In genomic region chr13:49644731-49645529, GRCm38 (mm10) we compare ENCODE assay signal across 8 mouse cellular contexts. TPM values are rescaled to one million over a fixed set of nuclear protein-coding genes. Genes with fewer than 3 reads are reported as not detected.
DNase-seq lines count a peak whose midpoint lies in the region; ATAC-seq and TF ChIP-seq lines count a peak whose summit lies in the region.

No protein-coding gene starts in this region.

- no peaks in the 10 kb centered on the region for H3K36me3 ChIP-seq in limb, embryonic 13.5 days
- H3K36me3 ChIP-seq in limb, embryonic 10.5 days: 0 out of 2 replicates have a peak, but pooled peaks cover 7% of the 10 kb centered on the region

- H3K27ac ChIP-seq in cerebellum, adult 2 months (ENCODE audit: insufficient read depth, low read length): no peak overlapping the region
- peak overlapping the region; percentile 39; the same call in 1 of the 2 replicates for H3K27ac ChIP-seq in limb, embryonic 13.5 days
- H3K27ac ChIP-seq in limb, embryonic 10.5 days: no peak overlapping the region

- ATAC-seq in limb, embryonic 13.5 days (ENCODE audit: low FRiP score, low read depth): 0 out of 2 replicates have a peak, but pooled peaks have one; percentile 36
- ATAC-seq in megakaryocyte, adult 5-6 weeks (ENCODE audit: poor library complexity, severe bottlenecking): no peak

- 66% methylated on average over 2 of the region's 2 CpGs for WGBS in cerebellum, adult 2 months
- WGBS in limb, embryonic 13.5 days: 79% methylated on average over 2 of the region's 2 CpGs
- WGBS in limb, embryonic 10.5 days: 91% methylated on average over 2 of the region's 2 CpGs

- no peaks in the 10 kb centered on the region for H3K27me3 ChIP-seq in cerebellum, adult 2 months (ENCODE audit: control insufficient read depth, insufficient read depth, low read length)
- no peaks in the 10 kb centered on the region for H3K27me3 ChIP-seq in limb, embryonic 13.5 days
- no peaks in the 10 kb centered on the region for H3K27me3 ChIP-seq in limb, embryonic 10.5 days (ENCODE audit: low read depth, poor library complexity, severe bottlenecking)

- no peak for DNase-seq in cerebellum, adult 2 months
- DNase-seq in cerebellum, adult 8-10 months: no peak
- DNase-seq in limb, embryonic 10.5 days (ENCODE audit: low spot score): no peak
- DNase-seq in heart, postnatal 4 days: peak; percentile 19
- peak; percentile 65 for DNase-seq in retina, embryonic 14.5 days (ENCODE audit: low spot score)
- DNase-seq in gastrocnemius, postnatal 25 days: no peak

- H3K4me1 ChIP-seq in cerebellum, adult 2 months (ENCODE audit: control insufficient read depth, insufficient read depth, low read length): no peaks in the 10 kb centered on the region
- peaks cover 3% of the 10 kb centered on the region; the same call in 1 of the 2 replicates for H3K4me1 ChIP-seq in limb, embryonic 13.5 days
- no peaks in the 10 kb centered on the region for H3K4me1 ChIP-seq in limb, embryonic 10.5 days

- H3K4me2 ChIP-seq in limb, embryonic 13.5 days (replicated peaks): no peak overlapping the region

- TF ChIP-seq POLR2A in cerebellum, adult 2 months (IDR thresholded peaks at IDR 0.05; ENCODE audit: borderline replicate concordance, insufficient read depth, low read length): no peak

- peak; percentile 21; the same call in 1 of the 2 replicates for TF ChIP-seq CTCF in cerebellum, adult 2 months (IDR thresholded peaks at IDR 0.05; ENCODE audit: borderline replicate concordance, insufficient read depth, low read depth, low read length)

- no peak overlapping the region for H3K4me3 ChIP-seq in cerebellum, adult 2 months (replicated peaks; ENCODE audit: insufficient read depth, low read depth, low read length)
- H3K4me3 ChIP-seq in limb, embryonic 13.5 days: no peak overlapping the region
- H3K4me3 ChIP-seq in limb, embryonic 10.5 days: no peak overlapping the region

- H3K9ac ChIP-seq in limb, embryonic 13.5 days: no peak overlapping the region

- H3K9me3 ChIP-seq in limb, embryonic 13.5 days: no peaks in the 10 kb centered on the region
- no peaks in the 10 kb centered on the region for H3K9me3 ChIP-seq in limb, embryonic 10.5 days (replicated peaks)

RNA-seq across cellular contexts. Expression of gene Cenpp, which starts 7.7 kb away (rescaled TPM):
- 0.98 and 1.2 TPM in 2 replicates for polyA plus RNA-seq in cerebellum, adult 2 months (2012; rRNA removed)
- 24.3 and 30.9 TPM in 2 replicates for polyA plus RNA-seq in limb, embryonic 13.5 days (2015; fragmentation: Nextera tagmentation; extraction: Ambion mirVana)
- 34.0 and 37.7 TPM in 2 replicates for polyA plus RNA-seq in limb, embryonic 10.5 days (2016; fragmentation: Nextera tagmentation; extraction: Ambion mirVana)
- total RNA-seq in heart, postnatal 4 days (2021): 10 to 100 TPM; 16.1 to 17.0 TPM
- under 1 TPM; 0.78 to 0.92 TPM for total RNA-seq in gastrocnemius, postnatal 25 days (2021)
- 21.0 and 23.3 TPM in 2 replicates for total RNA-seq in megakaryocyte, adult 5-6 weeks (2015)
- 16.5 and 18.7 TPM in 2 replicates for total RNA-seq in megakaryocyte, adult 5-6 weeks (2017)

RNA-seq across cellular contexts. Expression of gene Nol8, which starts 7.9 kb away (rescaled TPM):
- polyA plus RNA-seq in cerebellum, adult 2 months (2012; rRNA removed): 10.1 and 10.7 TPM in 2 replicates
- polyA plus RNA-seq in limb, embryonic 13.5 days (2015; fragmentation: Nextera tagmentation; extraction: Ambion mirVana): 18.7 and 19.0 TPM in 2 replicates
- 19.4 and 20.7 TPM in 2 replicates for polyA plus RNA-seq in limb, embryonic 10.5 days (2016; fragmentation: Nextera tagmentation; extraction: Ambion mirVana)
- total RNA-seq in heart, postnatal 4 days (2021): 10 to 100 TPM; 13.7 to 14.5 TPM
- 10 to 100 TPM in 1 of 2 experiments, 1 to 10 TPM in 1; 8.4 to 10.8 TPM for total RNA-seq in gastrocnemius, postnatal 25 days (2021)
- total RNA-seq in megakaryocyte, adult 5-6 weeks (2015): 15.8 and 18.0 TPM in 2 replicates
- total RNA-seq in megakaryocyte, adult 5-6 weeks (2017): 16.6 and 17.3 TPM in 2 replicates

RNA-seq across cellular contexts. Expression of gene Iars, which starts 37.0 kb away (rescaled TPM):
- polyA plus RNA-seq in cerebellum, adult 2 months (2012; rRNA removed): 45.5 and 46.4 TPM in 2 replicates
- polyA plus RNA-seq in limb, embryonic 13.5 days (2015; fragmentation: Nextera tagmentation; extraction: Ambion mirVana): 66.0 and 71.3 TPM in 2 replicates
- 106 and 117 TPM in 2 replicates for polyA plus RNA-seq in limb, embryonic 10.5 days (2016; fragmentation: Nextera tagmentation; extraction: Ambion mirVana)
- 10 to 100 TPM; 58.9 to 64.4 TPM for total RNA-seq in heart, postnatal 4 days (2021)
- total RNA-seq in gastrocnemius, postnatal 25 days (2021): 10 to 100 TPM; 55.4 to 66.6 TPM
- 29.0 and 31.8 TPM in 2 replicates for total RNA-seq in megakaryocyte, adult 5-6 weeks (2015)
- total RNA-seq in megakaryocyte, adult 5-6 weeks (2017): 31.5 and 33.1 TPM in 2 replicates

RNA-seq across cellular contexts. Expression of gene Ogn, which starts 37.1 kb away (rescaled TPM):
- polyA plus RNA-seq in cerebellum, adult 2 months (2012; rRNA removed): 2.2 and 4.6 TPM in 2 replicates
- 150 and 159 TPM in 2 replicates for polyA plus RNA-seq in limb, embryonic 13.5 days (2015; fragmentation: Nextera tagmentation; extraction: Ambion mirVana)
- polyA plus RNA-seq in limb, embryonic 10.5 days (2016; fragmentation: Nextera tagmentation; extraction: Ambion mirVana): 1.3 and 1.7 TPM in 2 replicates
- 10 to 100 TPM; 70.5 to 74.2 TPM for total RNA-seq in heart, postnatal 4 days (2021)
- total RNA-seq in gastrocnemius, postnatal 25 days (2021): 10 to 100 TPM; 33.9 to 37.0 TPM
- total RNA-seq in megakaryocyte, adult 5-6 weeks (2015): 0.07 and 0.40 TPM in 2 replicates
- 0.15 and 0.77 TPM in 2 replicates for total RNA-seq in megakaryocyte, adult 5-6 weeks (2017)

Comparison
In these comparisons a context has a peak if more than half of its experiments do, and no peak if none do; other contexts are left out.
1. DNase-seq: peak in heart, postnatal 4 days (single experiment) and retina, embryonic 14.5 days (single experiment); none in cerebellum, adult 2 months (0 of 2), cerebellum, adult 8-10 months (single experiment), limb, embryonic 10.5 days (single experiment) and gastrocnemius, postnatal 25 days (single experiment).
2. RNA of gene Cenpp, which starts 7.7 kb away (total RNA-seq): 16.5 to 23.3 TPM in megakaryocyte, adult 5-6 weeks and 16.1 to 17.0 TPM in heart, postnatal 4 days; 0.78 to 0.92 TPM in gastrocnemius, postnatal 25 days; every median in the first group is over 4 times any median in the second.